Mouse (Mus musculus) megakaryocyte progenitor cell, adult 5-6 weeks (primary cell): ENCODE measurements around the gene Lrrc8b. TPM values are rescaled to one million over a fixed set of nuclear protein-coding genes. Genes with fewer than 3 reads are reported as not detected.

Experiments used
- ATAC-seq: replicated peaks from 2 replicates; pipeline ENCODE4 v1.8.0; 2016; ENCODE audit warnings: mild to moderate bottlenecking, moderate TSS enrichment, inconsistent platforms; ENCODE audit not compliant: poor library complexity
- total RNA-seq, 2 experiments: library from RNA; stranded (forward) in 1 of 2; stranded (reverse) in 1 of 2; fragments of 157-497, 149-512 nt in 1 of 2; fragments of 200-1000 nt in 1 of 2; gene quantifications; 2 replicates each; pipeline versions ENCODE4 v1.2.3 to v1.2.4; 2015 to 2017

Lrrc8b gene
- total RNA-seq (2015), result 15.3 and 20.5 TPM in 2 replicates
- total RNA-seq (2017), result 8.0 and 9.5 TPM in 2 replicates

DNA sequence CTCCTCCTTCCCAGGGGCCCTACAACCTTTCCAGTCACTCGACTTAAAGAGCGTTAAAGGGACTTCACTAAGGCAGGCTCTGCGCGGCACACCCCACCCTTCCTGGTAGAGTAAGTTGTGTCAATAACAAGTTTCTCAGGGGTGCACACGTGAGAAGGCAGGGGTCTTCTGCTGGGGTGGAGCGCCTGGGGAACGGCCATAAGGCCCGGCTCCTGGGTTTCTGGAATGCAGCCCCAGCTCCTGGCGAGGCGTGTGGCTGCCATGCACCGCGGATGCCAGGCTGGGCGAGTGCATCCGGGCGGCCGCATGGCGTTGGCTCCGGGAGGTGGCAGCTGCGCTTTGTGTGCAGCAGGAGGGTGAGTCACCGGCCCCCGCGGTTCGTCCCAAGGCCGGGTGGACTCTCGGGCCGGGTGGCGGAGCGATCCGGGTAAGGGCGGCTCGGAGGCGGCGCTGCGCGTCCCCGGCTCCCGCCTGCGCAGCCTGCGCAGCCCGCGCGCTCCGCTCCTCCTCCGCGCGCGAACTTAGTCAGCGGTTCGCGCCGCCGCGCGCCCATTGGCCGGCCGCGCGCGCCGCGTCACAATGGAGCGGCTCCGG, at the start of gene Lrrc8b:
Gene Lrrc8b, plus strand, starts transcription at position 578 of the 594 bp plus-strand sequence.
- ATAC-seq, result peak; percentile 65

DNA sequence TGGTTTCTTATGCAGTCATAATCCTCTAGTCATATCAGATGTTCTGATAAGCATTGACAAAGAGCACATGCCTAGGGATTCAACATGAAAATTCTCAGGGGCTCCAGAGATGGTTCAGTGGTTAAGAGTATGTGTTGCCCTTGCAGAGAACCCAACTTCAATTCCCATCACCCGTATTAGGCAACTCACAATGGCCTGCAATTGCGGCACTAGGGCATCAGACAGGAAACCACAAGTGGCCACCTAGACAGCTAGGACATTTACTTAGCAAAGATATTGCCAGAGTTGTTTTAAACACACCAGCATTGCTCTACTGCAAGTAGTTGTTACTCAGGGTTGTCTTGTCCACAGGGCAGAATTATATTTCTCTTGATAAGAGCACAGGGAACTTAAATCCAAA, 34.1 kb upstream of the Lrrc8b start:
- ATAC-seq, result peak; percentile 77

DNA sequence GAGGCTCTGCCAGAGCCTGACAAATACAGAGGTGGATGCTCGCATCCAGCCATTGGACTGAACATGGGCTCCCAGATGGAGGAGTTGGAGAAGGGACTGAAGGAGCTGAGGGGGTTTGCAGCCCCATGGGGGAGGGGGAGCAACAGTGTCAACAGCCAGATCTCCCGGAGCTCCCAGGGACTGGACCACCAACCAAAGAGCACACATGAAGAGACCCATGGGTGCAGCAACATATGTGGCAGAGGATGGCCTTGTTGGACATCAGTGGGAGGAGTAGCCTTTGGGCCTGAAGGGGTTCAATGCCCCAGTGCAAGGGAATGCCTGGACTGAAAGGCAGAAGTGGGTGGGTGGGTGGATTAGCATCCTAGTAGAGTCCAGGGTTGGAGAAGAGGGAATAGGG, 25.2 kb upstream of the Lrrc8b start:
- no peak for ATAC-seq

DNA sequence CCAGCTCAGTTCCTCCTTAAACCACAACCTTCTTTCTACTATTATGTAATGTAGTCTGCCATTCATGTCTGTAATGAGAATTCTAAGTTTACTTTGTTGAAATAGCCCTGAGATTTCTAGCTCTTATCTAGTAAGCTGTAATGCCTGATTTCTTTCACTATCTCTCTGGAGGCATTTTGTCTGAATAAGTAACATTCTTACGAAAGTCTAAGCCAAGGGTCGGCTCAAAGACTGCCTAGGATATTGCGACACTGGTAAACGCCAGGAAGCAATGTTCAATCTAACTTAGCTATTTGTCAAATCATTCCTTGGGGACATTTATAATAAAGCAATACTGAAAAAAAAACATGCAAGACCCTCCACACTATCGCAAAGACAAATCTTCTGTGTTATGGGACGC, 21.8 kb upstream of the Lrrc8b start:
- ATAC-seq, result no peak

DNA sequence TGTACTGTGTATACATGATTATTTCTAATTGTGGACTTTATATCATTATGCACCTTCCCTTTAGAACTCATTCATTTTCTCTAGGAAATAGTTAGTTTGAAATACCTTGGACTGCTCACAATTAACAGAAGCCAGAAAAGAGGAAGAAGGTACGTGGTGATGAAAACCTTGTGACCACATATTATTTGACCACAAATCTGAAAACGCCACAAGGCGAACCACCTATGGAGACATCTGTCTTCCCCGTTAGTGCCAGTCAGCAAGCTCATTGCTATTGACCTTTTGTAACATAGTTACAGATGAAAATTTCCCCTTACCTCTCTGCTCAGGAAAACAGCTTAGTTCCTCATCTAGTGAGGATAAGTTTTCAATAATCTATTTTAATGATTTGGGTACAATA, 20.4 kb upstream of the Lrrc8b start:
- peak; percentile 88 for ATAC-seq

DNA sequence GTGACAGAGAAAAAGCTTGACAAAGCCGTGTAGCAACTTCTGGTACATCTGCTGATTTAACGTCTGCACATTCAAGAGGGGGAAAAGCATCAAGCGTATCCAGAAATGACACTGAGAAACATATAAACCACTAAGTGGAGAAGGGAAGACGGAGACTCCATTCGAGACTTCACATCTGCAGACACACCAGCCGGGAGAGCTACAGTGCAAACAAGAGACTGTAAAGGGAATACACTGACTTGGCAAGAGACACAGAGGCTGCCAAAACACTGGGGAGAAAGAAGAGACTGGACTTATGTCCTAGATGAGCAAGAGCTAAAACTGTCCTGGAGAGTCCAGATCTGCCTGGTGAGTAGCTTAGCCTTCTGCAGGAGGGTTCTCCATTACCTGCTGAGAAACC, 16.6 kb upstream of the Lrrc8b start:
- ATAC-seq, result no peak

DNA sequence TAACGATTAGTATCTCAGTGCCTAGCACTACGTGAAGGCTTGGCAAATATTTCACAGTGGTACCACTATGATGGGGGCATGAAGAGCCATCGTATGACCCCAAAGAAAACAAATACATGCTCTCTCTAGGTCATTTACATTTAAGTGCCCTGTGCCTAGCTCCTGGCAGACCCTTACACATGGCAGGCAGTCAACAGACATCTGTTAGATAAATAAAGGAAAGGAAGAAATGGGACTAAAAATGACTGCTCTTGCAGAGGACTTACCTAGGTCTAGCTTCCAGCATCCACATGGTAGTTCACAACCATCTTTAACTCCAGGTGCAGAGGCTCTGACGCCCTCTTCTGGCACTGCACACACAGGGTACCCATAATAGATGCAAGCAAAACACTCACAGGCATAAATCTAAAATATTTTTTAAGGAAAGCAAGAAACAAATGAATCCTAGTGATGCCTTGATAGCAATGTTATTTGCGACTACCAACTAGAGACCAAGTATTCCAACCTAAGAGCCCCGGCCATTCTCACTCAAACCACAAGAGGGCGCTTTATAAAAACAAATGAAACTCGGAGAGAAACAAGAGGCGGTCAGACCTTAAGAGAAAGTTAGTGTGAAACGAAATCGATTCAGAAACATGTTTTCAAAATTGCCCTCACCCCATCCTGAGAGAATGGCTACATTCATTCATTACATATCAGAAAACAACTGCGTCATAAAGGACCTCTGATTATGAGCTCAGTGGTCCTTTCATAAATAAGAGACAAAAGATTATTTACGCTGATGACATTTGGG, 15.7 kb upstream of the Lrrc8b start:
- peak; percentile 61 for ATAC-seq

DNA sequence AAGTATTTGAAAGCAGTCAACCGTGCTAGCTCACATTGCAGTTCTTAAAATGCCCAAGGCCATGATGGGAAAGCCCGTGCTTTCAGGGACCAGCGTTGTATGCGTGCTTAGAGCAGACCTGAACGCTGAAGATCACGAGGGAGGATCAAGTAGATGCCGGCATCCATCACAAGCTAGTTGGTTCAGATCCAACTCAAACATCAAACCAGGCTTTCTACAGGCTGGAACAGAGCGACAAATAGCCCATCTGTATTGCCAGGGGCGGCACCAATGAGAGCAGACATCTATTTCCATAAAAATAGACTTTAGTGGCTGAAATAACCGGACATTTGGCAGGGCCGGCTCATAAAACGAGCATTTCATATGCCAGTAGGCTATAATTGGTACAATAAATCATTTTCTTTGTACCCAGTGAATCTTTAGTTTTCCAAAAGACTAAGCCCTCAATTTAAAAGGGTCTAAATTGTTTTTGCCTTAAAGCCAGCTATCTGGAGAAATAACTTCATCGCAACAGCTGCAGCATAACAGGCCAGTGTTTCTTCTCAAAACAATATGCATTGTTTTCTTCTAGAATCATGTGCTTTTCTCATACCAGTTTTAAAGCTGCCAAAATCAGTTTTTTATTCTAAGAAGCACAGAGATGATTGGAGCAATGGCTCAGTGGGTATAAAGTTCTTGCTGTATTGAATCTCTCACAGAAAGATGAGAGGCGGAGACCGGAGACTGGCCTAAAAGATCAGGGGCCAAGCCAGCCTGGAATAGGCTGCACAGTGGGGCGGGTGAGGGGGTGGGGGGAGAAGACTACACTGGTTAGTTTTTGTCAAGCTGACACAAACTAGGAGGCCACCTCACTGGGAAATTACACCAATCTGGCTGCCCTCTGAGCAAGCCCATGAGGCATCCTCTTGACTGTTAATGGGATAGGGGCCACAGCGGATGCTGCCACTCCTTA, 14.9 kb upstream of the Lrrc8b start:
- no peak for ATAC-seq

DNA sequence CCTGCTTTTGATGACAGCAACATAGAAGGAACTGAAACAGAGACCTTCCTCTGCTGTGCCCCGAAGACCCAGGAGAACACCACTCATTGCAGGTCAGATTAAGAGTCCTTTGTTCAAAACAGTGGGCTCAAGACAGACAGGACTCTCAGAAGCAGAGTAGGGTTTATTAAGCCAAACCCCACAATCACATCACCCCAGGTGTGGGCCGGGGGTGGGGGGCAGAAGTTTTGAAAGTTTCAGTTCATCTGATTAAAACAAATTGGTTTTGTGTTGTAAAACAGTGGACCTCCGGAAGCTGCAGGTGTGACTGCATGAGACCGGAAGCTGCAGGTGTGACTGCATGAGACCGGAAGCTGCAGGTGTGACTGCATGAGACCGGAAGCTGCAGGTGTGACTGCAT, 14.0 kb upstream of the Lrrc8b start:
- no peak for ATAC-seq

DNA sequence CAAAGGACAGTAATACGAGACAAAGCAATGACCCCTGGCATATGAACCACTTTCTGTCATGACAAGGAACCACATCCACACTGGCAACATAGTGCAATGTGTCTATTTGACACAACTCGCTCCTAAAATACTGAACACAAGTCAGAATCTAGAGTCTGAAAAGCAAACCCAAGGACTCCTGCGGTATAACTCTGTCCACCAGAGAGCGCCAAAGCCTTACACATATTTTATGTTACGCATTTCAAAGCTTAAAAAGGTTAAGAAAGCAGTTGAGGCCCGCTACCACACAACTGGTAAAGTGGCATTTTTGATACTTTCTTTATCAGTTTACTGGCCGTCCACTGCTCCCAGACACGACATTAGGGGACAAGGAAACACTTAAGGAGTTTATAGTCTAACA, 10.6 kb upstream of the Lrrc8b start:
- peak; percentile 68 for ATAC-seq

DNA sequence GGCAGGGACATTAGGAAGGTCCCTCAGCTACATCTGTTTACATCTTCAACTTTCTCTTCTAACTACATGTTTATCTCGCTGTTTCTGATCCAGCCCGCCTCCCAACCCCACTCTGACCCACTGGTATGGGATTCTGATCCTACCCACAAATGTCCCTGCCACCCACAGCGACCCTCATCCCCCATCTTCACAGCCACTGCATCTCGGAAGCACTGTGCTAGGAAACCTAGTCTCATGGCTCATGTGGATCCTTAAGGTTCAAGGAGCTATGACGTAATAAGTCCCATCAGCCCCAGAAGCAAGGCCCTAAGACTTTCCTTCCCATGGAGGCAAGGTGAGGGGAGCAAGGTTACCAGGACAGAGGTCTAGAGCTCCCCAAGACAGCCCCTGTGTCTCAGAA, 7.9 kb upstream of the Lrrc8b start:
- no peak for ATAC-seq

DNA sequence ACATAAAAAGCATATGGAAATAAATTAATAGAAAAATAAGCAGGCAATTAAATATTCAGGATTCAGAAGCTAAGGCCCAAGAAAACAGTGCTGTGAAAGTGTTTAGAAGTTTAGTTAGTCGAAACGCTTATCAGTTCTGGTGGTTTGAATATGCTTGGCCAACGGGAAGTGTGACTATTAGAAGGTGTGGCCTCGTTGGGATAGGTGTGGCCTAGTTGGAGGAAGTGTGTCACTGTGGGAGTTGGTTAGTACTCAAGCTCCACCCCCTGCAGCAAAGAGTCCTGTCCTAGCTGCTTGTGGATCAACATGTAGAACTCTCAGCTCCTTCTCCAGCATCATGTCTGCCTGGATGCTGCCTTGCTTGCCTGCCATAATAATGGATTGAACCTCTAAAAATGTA, 6.5 kb upstream of the Lrrc8b start:
- peak; percentile 81 for ATAC-seq

DNA sequence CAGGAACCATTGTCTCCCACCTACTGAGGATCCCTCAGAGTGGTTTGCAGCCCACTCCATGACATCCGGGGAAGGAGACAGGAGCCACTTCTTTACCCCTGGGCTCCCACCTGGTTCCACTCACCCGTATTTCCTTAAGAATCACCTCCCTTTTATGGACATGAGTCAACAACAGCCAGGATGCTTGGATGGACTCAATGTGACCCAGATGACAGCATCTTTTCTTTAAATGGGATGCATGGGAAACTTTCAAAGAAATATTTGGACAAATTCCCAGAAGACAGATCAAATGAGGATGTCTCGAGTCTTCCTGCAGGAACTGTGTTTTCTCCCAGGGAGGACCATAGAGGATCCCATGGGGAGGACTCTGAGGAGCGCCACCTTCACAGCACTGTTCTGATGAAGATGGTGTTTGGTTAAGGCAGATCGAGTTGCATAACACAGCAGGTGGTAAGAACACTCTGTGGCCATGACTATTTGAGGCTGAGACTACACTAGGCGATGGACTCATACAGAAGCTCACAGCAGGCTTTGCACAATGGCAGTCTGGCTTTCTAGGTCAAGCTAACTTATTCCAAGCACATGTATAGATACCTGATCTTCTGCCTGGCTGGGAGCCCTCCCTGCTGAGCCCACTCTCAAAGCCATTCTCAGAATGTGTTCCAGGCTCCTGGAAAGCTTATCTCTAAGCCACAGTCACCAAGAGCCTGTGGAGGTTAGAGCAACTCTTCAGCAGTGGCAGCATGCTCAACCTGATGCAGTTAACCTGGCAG, 4.9 kb upstream of the Lrrc8b start:
- ATAC-seq, result peak; percentile 40

DNA sequence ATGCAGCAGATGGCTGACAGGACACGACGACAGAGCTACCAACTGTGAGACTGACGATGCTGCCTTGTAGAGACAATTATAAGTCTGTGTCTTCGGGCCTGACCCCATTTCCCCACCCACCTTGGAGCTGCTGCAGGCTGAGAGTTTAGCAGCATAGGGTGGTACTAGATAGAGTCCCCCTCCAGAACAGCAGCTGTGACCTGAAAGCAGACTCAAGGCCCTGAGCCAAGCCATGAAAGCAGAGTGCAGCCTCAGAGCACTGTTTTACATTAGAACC, 4.3 kb upstream of the Lrrc8b start:
- ATAC-seq, result no peak

DNA sequence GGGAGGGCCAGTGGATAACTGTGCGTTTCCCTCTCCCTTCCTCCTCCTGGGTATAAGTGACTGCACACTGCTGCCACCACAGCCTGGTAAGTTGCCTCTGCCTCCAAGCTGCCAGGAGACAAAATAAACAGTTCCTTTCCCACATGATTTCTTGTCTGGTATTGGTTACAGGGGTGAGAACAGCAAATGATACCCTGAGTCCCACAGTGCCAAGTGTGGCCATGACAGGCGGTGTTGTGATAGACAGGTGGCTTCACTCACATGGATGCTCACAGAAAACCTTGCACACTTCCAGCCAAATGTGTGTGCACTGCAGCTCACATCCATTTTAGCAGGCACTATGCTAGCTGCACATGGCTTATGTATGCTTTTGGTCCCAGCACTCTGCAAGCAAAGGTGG, 3.8 kb upstream of the Lrrc8b start:
- no peak for ATAC-seq

DNA sequence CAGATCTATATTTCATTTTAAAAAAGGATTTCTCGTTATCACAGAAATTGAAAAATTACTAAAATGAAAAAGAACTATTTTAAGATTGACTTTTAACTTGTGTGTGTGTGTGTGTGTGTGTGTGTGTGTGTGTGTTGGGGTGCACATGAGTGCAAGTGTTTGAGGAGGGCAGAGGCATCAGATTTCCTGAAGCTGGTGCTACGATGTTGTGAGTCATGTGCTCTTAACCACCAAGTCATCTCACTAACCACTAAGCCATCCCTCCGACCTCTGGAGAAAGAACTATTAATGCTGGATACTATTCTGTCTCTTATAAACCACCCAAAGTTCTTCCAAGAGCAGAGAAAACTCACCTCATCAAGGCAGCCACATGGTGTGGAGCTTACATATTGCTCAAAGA, 2.9 kb upstream of the Lrrc8b start:
- no peak for ATAC-seq

DNA sequence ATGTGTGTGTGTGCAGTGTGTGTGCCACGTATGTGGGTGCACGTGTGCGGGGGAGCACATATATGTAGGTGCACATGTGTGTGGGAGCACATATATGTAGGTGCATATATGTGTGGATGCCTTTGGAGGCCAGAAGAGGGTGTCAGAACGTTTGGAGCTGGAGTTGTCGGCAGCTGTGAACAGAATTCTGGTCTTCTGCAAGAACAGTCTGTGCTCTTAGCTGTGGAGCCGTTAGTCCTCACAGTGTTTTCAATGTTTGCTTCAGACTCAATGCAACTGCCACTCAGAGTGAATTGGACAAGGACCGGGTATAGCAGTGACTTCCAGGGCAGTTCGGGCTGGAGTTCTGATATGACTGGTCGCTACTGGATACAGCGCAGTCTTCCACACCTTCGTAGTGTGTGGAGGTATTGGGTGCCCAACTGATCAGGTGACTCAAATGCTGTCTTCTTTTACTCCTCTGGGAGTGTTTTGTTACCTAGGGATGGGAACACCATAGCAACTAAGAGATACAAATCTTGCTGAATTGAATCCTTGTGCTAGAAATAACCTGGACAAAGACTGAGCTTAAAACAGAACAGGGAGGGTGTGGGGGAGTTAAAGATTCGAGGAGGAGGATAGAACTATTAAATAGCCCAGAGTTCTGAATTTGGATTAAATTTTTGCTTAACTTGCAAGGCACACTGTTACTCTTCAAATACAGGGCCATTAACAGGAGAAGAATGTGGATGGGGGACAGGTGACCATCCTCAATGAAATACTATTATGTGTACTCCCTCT, 1.0 kb upstream of the Lrrc8b start:
- ATAC-seq, result no peak

DNA sequence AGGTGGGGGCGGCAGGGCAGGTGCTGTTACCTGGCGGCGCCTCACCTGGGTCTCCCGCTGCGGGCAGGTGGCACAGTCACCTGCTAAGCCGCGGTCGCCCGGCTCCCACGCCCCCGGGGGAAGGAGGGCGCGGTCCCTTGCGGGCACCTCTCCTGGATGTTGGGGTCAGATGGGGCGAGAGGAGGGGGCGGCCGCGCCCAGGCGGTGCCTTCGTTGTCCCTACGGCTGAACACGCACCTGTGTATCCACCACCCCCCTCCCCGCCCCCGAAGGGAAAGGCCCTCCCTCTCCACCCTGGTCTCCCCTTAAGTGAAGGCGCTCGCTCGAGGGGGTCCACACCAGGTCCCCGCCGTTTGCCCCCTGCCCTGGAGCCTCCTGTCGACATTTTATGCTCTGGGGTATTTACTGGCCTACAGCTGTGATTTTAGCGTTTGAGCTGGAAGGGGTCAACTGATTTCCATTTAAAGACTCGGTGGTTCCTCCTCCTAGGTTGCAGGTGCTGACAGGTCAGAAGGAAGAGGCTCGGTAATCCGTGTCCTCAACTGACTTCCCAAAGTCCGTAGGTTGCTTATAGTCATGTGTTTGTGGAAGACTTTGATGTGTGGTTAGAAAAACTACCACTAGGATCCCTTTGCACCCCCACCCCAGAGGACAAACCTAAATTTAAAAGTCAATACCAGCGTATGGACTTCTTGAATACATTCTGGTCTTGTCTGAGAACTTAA, 538 bp downstream of the Lrrc8b start:
- no peak for ATAC-seq

DNA sequence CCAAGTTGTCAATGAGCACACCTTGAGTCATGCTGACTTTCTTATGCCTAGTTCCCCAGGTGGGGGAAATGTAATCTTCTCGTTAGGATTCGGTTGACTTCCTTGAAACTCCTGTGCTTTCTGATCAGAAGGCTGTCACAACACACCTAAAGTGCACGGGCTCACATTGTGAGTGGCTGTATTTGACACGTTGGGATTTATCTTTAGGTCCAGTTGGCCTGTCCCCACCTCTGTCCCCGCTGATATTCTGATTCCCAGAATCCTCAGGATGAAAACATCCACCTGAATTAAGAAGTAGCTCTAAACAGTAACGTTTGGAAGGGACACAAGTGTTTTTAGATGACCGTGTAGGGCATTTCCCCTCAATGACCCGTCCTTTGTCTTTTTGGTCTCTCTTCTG, 1.6 kb downstream of the Lrrc8b start:
- ATAC-seq, result no peak

DNA sequence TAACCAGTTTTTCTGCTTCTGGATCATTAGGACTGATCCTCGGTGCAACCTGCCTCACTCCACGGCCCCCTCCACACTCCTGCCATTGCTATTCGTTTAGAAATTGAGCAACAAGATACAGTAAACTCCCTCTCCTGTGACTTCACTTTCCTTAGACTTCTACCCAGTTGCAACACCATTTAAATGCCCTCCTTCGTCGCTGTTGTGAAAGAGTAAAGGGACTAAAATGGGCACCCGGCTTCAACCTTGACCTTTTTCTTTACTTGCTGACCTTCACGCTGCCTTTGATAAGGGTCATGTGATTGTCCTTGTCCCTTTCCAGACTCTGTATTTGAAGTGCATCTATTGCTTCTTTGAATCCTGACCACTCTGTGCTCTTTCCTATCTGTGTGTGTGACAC, 2.8 kb downstream of the Lrrc8b start:
- peak; percentile 68 for ATAC-seq
